Mouse (Mus musculus) liver, postnatal 0 days (tissue): ENCODE data around the gene Ccn5. TPM values are rescaled to one million over a fixed set of nuclear protein-coding genes. Genes with fewer than 3 reads are reported as not detected.

Source experiments
- ATAC-seq: fragments of 200-750 bp; cut with Nextera tagmentation; 2 replicates; pipeline ENCODE4 v1.8.0; 2017; ENCODE audit warnings: mild to moderate bottlenecking, moderate library complexity
- DNase-seq: peaks from one replicate; pipeline ENCODE4 v3.0.0-alpha.2; 2016
- H3K27ac ChIP-seq: fragments of 300-500 bp; sonication (generic); 2 replicates; pipeline ENCODE4 v1.5.1; 2014; ENCODE audit warnings: antibody characterized with exemption, moderate library complexity, mild to moderate bottlenecking, low read depth
- H3K27me3 ChIP-seq: fragments of 300-500 bp; sonication (generic); 2 replicates; pipeline ENCODE4 v1.6.1; 2014; ENCODE audit warnings: low read length, control low read depth, mixed read lengths; ENCODE audit not compliant: insufficient read depth
- H3K36me3 ChIP-seq: fragments of 300-500 bp; sonication (generic); replicated peaks from 2 replicates; pipeline ENCODE4 v1.6.1; 2014; ENCODE audit warnings: mild to moderate bottlenecking, control low read depth, low read length, moderate library complexity, mixed read lengths; ENCODE audit not compliant: insufficient read depth
- H3K4me1 ChIP-seq: fragments of 300-500 bp; sonication (generic); 2 replicates; pipeline ENCODE4 v1.6.1; 2014; ENCODE audit warnings: antibody characterized with exemption, mild to moderate bottlenecking, control low read depth; ENCODE audit not compliant: insufficient read depth
- H3K4me2 ChIP-seq: fragments of 300-500 bp; sonication (generic); 2 replicates; pipeline ENCODE4 v1.6.1; 2014; ENCODE audit warnings: low read depth, mild to moderate bottlenecking, low read length, moderate library complexity, mixed read lengths
- H3K4me3 ChIP-seq: fragments of 300-500 bp; sonication (generic); 2 replicates; pipeline ENCODE4 v1.5.1; 2014; ENCODE audit warnings: low read depth, low read length
- H3K9ac ChIP-seq: fragments of 300-500 bp; sonication (generic); replicated peaks from 2 replicates; pipeline ENCODE4 v1.6.1; 2014; ENCODE audit warnings: mild to moderate bottlenecking, moderate library complexity
- H3K9me3 ChIP-seq: fragments of 300-500 bp; sonication (generic); 2 replicates; pipeline ENCODE4 v1.6.1; 2016; ENCODE audit warnings: mild to moderate bottlenecking, control low read depth, low read length, mixed read lengths
- CTCF ChIP-seq: sonication (generic); IDR thresholded peaks from 2 replicates; pipeline ENCODE4 v1.5.1; 2016; ENCODE audit warnings: antibody characterized with exemption, low read depth
- EP300 ChIP-seq: IDR thresholded peaks from 2 replicates; pipeline ENCODE4 v1.6.1; 2016; ENCODE audit warnings: antibody characterized with exemption, low read depth, mild to moderate bottlenecking
- WGBS: fragments of 180-500 bp; shearing (Covaris S2); extraction: QIAGEN DNeasy Blood & Tissue Kit; methylation state at CpG from one replicate; pipeline ENCODE4 v1.1.7; 2014; ENCODE audit not compliant: insufficient replicate concordance; 5-methylcytosine and 5-hydroxymethylcytosine counted together
- polyA plus RNA-seq: library from polyadenylated mRNA; unstranded; fragments of >200 nt; fragmentation: Nextera tagmentation; extraction: Ambion mirVana; gene quantifications from 2 replicates; pipeline ENCODE4 v1.2.1, GENCODE M21; 2015

Gene Ccn5
- polyA plus RNA-seq, 1 experiment from 2014 or later, result 0.06 TPM

- H3K4me2 ChIP-seq, result no peak overlapping the region
- TF ChIP-seq CTCF, result no peak
- TF ChIP-seq EP300, result no peak
- no peaks in the 10 kb centered on the region for H3K36me3 ChIP-seq
- DNase-seq, result no peak
- H3K4me1 ChIP-seq, result no peaks in the 10 kb centered on the region
- ATAC-seq, result no peak
- 81% methylated on average over 5 of the region's 5 CpGs for WGBS
- no peak overlapping the region for H3K9ac ChIP-seq
- no peak overlapping the region for H3K27ac ChIP-seq
- no peak overlapping the region for H3K4me3 ChIP-seq
- no peaks in the 10 kb centered on the region for H3K27me3 ChIP-seq
- no peaks in the 10 kb centered on the region for H3K9me3 ChIP-seq
These were observed 44.6 kb downstream of the Ccn5 start for GRCm38 (mm10) chr2:163865311-163865710.

DNA sequence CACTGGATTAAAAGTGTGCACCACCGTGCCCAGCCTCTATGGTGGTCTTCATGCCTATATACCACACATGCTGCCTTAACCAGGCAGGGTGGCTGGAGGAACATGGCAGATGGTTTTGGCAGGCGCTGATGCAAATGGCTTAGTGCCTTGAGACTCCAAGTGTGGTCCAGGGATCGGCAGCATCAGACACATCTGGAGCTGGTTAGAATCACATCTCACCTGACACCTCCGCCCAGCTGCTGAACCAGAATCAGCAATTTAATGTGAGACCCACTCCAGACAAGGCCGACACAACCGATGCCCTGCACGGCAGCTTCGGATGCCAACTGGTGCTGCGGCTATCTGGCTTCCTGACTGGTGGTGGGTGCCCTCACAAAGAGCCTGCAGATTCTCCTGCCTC lies 45.4 kb downstream of the Ccn5 start:
- no peak for ATAC-seq
- 79% methylated on average over 9 of the region's 9 CpGs for WGBS
- DNase-seq, result no peak
- Histone ChIP-seq H3K9me3 (no peaks in the 10 kb centered on the region), H3K4me1 (no peaks in the 10 kb centered on the region), H3K9ac (no peak overlapping the region), H3K36me3 (no peaks in the 10 kb centered on the region), H3K4me2 (no peak overlapping the region), H3K4me3 (no peak overlapping the region), H3K27me3 (no peaks in the 10 kb centered on the region), H3K27ac (no peak overlapping the region)
- TF ChIP-seq CTCF (no peak), EP300 (no peak)

DNA sequence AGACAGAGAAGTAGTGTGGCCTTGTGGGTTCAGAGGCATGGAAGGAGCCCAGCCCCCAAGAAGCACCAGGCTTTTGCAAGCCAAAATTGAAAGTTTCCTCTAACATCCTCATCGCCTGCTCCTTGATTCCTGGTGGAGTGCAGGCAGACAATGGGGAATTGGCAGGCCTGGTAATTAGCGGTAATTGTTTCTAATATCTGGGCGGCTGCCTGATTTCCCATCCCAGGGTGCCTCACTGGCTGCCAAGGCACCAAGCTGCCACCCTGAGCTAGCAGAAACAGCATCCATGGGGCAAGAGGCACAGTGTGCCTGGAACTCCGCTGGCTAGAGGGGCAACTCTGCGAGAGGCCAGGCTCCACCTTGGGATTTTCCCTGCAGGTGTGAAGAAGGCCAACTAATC lies 49.1 kb downstream of the Ccn5 start:
- 64% methylated on average over 5 of the region's 5 CpGs for WGBS
- Histone ChIP-seq H3K4me3 (no peak overlapping the region), H3K36me3 (no peaks in the 10 kb centered on the region), H3K27ac (no peak overlapping the region), H3K9me3 (no peaks in the 10 kb centered on the region), H3K4me2 (no peak overlapping the region), H3K9ac (no peak overlapping the region), H3K27me3 (no peaks in the 10 kb centered on the region), H3K4me1 (no peaks in the 10 kb centered on the region)
- DNase-seq (no peak), ATAC-seq (no peak)
- no peak for TF ChIP-seq CTCF
- TF ChIP-seq EP300, result no peak

DNA sequence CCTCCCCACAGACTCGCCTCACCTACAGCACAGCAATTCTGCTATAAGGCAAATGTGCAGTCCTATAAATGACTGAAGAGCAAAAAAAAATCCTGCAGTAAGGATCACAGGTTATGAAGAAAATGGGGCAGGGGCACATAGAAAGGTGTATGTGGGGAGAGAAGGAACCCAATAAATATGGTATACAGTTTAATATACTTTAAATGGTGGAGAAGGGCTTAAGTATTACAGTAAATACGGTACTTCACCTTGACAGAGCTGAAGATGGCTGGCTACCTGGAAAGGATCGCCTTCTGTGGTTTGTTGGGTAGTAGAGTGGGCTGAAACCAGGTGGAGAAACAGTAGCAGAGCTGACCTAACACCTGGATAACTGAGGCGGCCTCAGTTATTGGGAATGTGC lies 50.6 kb downstream of the Ccn5 start:
- 79% methylated on average over 4 of the region's 4 CpGs for whole genome bisulfite sequencing
- TF ChIP-seq CTCF (no peak), EP300 (no peak)
- ATAC-seq, result no peak

DNA sequence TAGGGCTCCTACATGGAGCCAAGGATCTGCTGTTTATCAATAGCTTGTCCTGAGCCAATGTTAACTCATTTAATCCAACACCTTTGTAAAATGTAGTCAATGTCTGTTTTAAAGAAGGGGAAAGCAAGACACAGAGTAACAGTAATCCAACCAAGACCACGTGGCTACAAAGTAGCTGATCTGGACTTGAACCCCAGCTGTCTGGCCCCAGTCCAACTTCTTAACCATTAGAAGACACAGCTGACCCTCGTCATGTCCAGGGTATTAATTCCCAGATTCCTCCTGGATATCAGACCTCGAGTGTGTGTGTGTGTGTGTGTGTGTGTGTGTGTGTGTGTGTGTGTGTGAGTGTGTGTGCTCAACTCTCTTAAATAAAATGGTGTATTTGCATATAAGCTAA lies 51.2 kb downstream of the Ccn5 start:
- Histone ChIP-seq H3K4me3 (no peak overlapping the region), H3K36me3 (no peaks in the 10 kb centered on the region), H3K27me3 (no peaks in the 10 kb centered on the region), H3K4me1 (no peaks in the 10 kb centered on the region), H3K4me2 (no peak overlapping the region), H3K27ac (no peak overlapping the region), H3K9ac (no peak overlapping the region), H3K9me3 (no peaks in the 10 kb centered on the region)
- ATAC-seq, result no peak
- no peak for DNase-seq
- TF ChIP-seq CTCF (no peak), EP300 (no peak)
- WGBS, result 49% methylated on average over 3 of the region's 3 CpGs

More for the DNA sequence above, 50.6 kb downstream of the Ccn5 start:
- no peak overlapping the region for H3K9ac ChIP-seq
- H3K27ac ChIP-seq, result no peak overlapping the region
- H3K4me1 ChIP-seq, result no peaks in the 10 kb centered on the region
- no peaks in the 10 kb centered on the region for H3K9me3 ChIP-seq
- DNase-seq, result no peak
- no peak overlapping the region for H3K4me3 ChIP-seq
- H3K4me2 ChIP-seq, result no peak overlapping the region
- no peaks in the 10 kb centered on the region for H3K27me3 ChIP-seq
- H3K36me3 ChIP-seq, result no peaks in the 10 kb centered on the region

DNA sequence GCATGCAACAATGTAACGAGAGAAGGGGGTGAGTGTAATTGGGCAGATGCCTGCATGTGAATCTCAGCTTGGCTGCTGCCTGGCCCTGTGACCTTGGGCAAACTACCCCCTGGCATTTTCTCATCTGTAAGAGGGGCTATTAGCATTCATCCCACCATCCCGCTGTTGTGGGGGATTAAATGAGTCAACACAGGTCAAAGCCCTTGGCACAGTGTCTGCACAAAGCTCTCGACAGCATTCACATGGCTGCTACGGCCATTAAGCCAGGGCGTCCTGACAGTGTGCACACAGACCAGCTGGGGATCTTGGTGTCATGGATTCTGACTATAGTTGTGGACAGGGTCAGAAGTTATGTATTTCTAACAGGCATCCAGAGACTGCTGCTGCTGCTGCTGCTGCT lies 54.2 kb downstream of the Ccn5 start:
- H3K27ac ChIP-seq, result no peak overlapping the region
- no peaks in the 10 kb centered on the region for H3K27me3 ChIP-seq
- no peaks in the 10 kb centered on the region for H3K4me1 ChIP-seq
- no peak overlapping the region for H3K4me2 ChIP-seq
- H3K9ac ChIP-seq, result no peak overlapping the region
- ATAC-seq, result no peak
- WGBS, result 59% methylated on average over 5 of the region's 5 CpGs
- no peak overlapping the region for H3K4me3 ChIP-seq
- TF ChIP-seq EP300 (no peak), CTCF (no peak)
- H3K9me3 ChIP-seq, result no peaks in the 10 kb centered on the region
- no peaks in the 10 kb centered on the region for H3K36me3 ChIP-seq
- no peak for DNase-seq

DNA sequence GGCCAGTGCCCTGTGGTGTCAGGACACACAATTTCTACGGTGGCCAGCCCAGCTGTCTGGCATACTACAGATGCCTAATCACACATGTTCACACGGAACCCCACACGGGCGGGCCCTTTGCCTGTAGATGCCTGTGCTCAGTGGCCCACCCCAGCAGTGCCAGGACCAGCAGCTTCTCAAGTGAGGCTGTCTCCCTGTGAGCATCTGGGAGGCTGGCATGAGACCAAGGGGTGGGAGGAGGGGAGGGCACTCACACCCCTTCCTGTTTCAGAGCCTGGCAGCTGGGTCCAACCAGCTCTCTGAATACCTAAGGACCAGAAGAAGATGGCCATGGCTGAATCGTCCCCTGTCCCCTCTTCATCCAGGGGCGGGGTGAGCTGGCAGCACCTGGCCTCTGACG lies 54.8 kb downstream of the Ccn5 start:
- no peaks in the 10 kb centered on the region for H3K36me3 ChIP-seq
- 80% methylated on average over 7 of the region's 7 CpGs for WGBS
- TF ChIP-seq CTCF (no peak), EP300 (no peak)

More for the DNA sequence above, 54.8 kb downstream of the Ccn5 start:
- H3K27ac ChIP-seq, result no peak overlapping the region
- ATAC-seq (no peak), DNase-seq (no peak)
- no peak overlapping the region for H3K4me3 ChIP-seq
- H3K4me2 ChIP-seq, result no peak overlapping the region
- H3K9ac ChIP-seq, result no peak overlapping the region
- H3K4me1 ChIP-seq, result no peaks in the 10 kb centered on the region
- no peaks in the 10 kb centered on the region for H3K9me3 ChIP-seq
- H3K27me3 ChIP-seq, result no peaks in the 10 kb centered on the region
